Mouse (Mus musculus) gastrocnemius, postnatal 14 days (tissue): ENCODE measurements around the gene Hspa14. TPM values are rescaled to one million over a fixed set of nuclear protein-coding genes. Genes with fewer than 3 reads are reported as not detected.

ENCODE experiments used
- DNase-seq: peaks from one replicate; pipeline ENCODE4 v3.0.0; 2021; ENCODE audit warnings: mixed read lengths
- intact Hi-C: fragments of 180-260 bp; cut with DNase I; formaldehyde crosslinking; loops from one replicate; pipeline ENCODE4 v1.15.1; 2025; ENCODE audit warnings: low total_unique reads
- total RNA-seq, 2 experiments: library from RNA; stranded (reverse); gene quantifications; 2 replicates each; pipeline ENCODE4 v1.2.3; 2021

Hspa14 gene
- total RNA-seq, 2 experiments from 2014 or later: 14.8 to 16.1 TPM

GRCm38 (mm10) chr2:3445984-3446383 is 66.6 kb downstream of the Hspa14 start:
- intact Hi-C loops: no loop called here
- DNase-seq: no peak

GRCm38 (mm10) chr2:3444206-3444605 is 68.4 kb downstream of the Hspa14 start:
- intact Hi-C loops: no loop called here
- no peak for DNase-seq

Other genes with a start within 250 kb of the Hspa14 start
- 1 to 10 TPM; 7.4 to 9.6 TPM for gene Nmt2, start 228.6 kb downstream of the Hspa14 start, total RNA-seq
- 1 to 10 TPM; 5.2 to 5.6 TPM for gene Rpp38, start 180.2 kb downstream of the Hspa14 start, total RNA-seq
- gene Acbd7, start 176.6 kb downstream of the Hspa14 start, total RNA-seq: under 1 TPM; 0.43 to 0.64 TPM
- gene Olah, start 115.6 kb downstream of the Hspa14 start, total RNA-seq: not detected
- not detected for gene Meig1, start 90.2 kb downstream of the Hspa14 start, total RNA-seq
- gene Dclre1c, start 88.7 kb downstream of the Hspa14 start, total RNA-seq: 1 to 10 TPM; 2.0 to 2.2 TPM
- gene Suv39h2, start 37.8 kb downstream of the Hspa14 start, total RNA-seq: 1 to 10 TPM in 1 of 2 experiments, under 1 TPM in 1; 0.78 to 1.6 TPM
- 1 to 10 TPM; 1.1 to 1.2 TPM for gene Gm45902, start within 50 bp of the Hspa14 start, total RNA-seq
- gene Cdnf, start 216 bp upstream of the Hspa14 start, total RNA-seq: 10 to 100 TPM; 22.1 to 24.0 TPM
- 1 to 10 TPM; 5.1 to 7.3 TPM for gene Fam107b, start 57.7 kb upstream of the Hspa14 start, total RNA-seq